Mouse (Mus musculus) neural tube, postnatal 0 days (tissue): Measurements from ENCODE around the gene Ndufb2. TPM values are rescaled to one million over a fixed set of nuclear protein-coding genes. Genes with fewer than 3 reads are reported as not detected.

ENCODE experiments used
- polyA plus RNA-seq: library from polyadenylated mRNA; unstranded; fragments of >200 nt; fragmentation: Nextera tagmentation; extraction: Ambion mirVana; gene quantifications from 2 replicates; pipeline ENCODE4 v1.2.1, GENCODE M21; 2015

The Ndufb2 gene
- 766 and 799 TPM in 2 replicates for polyA plus RNA-seq

GRCm38 (mm10) chr6:39592401-39593214 lies at the start of gene Ndufb2:
Gene Ndufb2 (plus strand): TSS chr6:39592574.

GRCm38 (mm10) chr6:39557723-39558261 lies 34.6 kb upstream of the Ndufb2 start, which contains the start of gene Dennd2a:
Gene Dennd2a (minus strand): TSS chr6:39557867.

GRCm38 (mm10) chr6:39573791-39574554 lies 18.4 kb upstream of the Ndufb2 start, which contains the start of gene Adck2:
Gene Adck2 (plus strand): TSS chr6:39573873.

GRCm38 (mm10) chr6:39585517-39585916 lies 6.9 kb upstream of the Ndufb2 start, which contains the start of gene Gm42420:
Gene Gm42420 (plus strand): TSS chr6:39585753.

Other genes starting within 250 kb of the Ndufb2 start
- 41.7 and 42.2 TPM in 2 replicates for gene Slc37a3, start 214.9 kb upstream of the Ndufb2 start, polyA plus RNA-seq
- gene Rab19, start 211.4 kb upstream of the Ndufb2 start, polyA plus RNA-seq, result 0.15 and 0.19 TPM in 2 replicates
- 198 and 201 TPM in 2 replicates for gene Mkrn1, start 172.1 kb upstream of the Ndufb2 start, polyA plus RNA-seq
- gene Dennd2a, start 34.7 kb upstream of the Ndufb2 start, polyA plus RNA-seq, result 11.9 and 12.1 TPM in 2 replicates
- gene Adck2, start 18.7 kb upstream of the Ndufb2 start, polyA plus RNA-seq, result 36.7 and 38.5 TPM in 2 replicates
- gene Gm42420, start 6.8 kb upstream of the Ndufb2 start, polyA plus RNA-seq, result 3.1 and 6.5 TPM in 2 replicates
- gene Braf, start 132.9 kb downstream of the Ndufb2 start, polyA plus RNA-seq, result 18.2 and 19.2 TPM in 2 replicates
- gene Mrps33, start 218.4 kb downstream of the Ndufb2 start, polyA plus RNA-seq, result 199 and 205 TPM in 2 replicates